Mouse (Mus musculus): ENCODE measurements around the gene Gorab.

Gene Gorab

GRCm38 (mm10) chr1:163357733-163358132 is 45.7 kb downstream of the Gorab start:
- no peak for DNase-seq (ENCODE audit: low spot score in 2 of 2)

- DNase-seq (ENCODE audit: low spot score in 2 of 2): no peak
Measured at GRCm38 (mm10) chr1:163356167-163356566, 47.3 kb downstream of the Gorab start.

- DNase-seq (ENCODE audit: low spot score in 2 of 2): no peak
Measured at GRCm38 (mm10) chr1:163355626-163356156, 47.8 kb downstream of the Gorab start.

- DNase-seq (ENCODE audit: low spot score in 2 of 2): no peak
Measured at GRCm38 (mm10) chr1:163350988-163351387, 52.5 kb downstream of the Gorab start.

GRCm38 (mm10) chr1:163345541-163345940 is 57.9 kb downstream of the Gorab start:
- no peak for DNase-seq (ENCODE audit: low spot score in 2 of 2)

GRCm38 (mm10) chr1:163344931-163345330 is 58.5 kb downstream of the Gorab start:
- DNase-seq (ENCODE audit: low spot score in 2 of 2): no peak

GRCm38 (mm10) chr1:163339219-163339561 is 64.3 kb downstream of the Gorab start:
- no peak for DNase-seq (ENCODE audit: low spot score in 2 of 2)

- no peak for DNase-seq (ENCODE audit: low spot score in 2 of 2)
Measured at GRCm38 (mm10) chr1:163338525-163339218, 64.8 kb downstream of the Gorab start.

GRCm38 (mm10) chr1:163337821-163338220 is 65.6 kb downstream of the Gorab start:
- no peak for DNase-seq (ENCODE audit: low spot score in 2 of 2)

Data from frontal cortex, postnatal 25 days (tissue).